Mouse (Mus musculus): ENCODE results near the gene Gm3448.

The Gm3448 gene

DNA sequence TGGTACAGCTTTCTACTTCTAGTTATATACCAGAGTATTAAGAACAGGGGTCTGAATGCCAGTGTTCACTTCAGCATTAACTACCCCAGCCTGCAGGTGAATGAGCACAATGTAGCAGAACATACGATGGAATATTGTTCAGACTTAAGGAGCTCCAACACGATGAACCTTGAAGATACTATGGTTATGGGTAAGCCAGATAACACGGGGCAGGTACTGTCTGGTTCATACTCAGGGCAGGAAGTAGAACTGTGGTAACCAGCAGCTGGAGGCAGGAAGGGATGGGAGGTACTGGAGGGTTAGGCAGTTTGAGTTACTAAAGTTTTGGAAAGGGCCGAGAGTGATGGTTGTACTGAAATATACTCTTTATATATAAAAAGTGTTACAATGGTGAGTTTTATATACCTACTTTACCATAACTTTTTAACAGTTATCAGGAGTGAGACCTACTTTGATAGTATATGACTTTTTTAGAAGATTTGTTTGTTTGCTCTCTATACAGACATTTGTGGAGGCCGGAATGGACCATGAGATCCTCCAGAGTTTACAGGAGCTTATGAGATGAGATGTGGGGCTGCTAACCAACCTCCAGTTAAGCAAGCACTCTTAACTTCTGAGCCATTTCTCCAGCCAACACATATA is 82.5 kb downstream of the Gm3448 start:
- DNase-seq = no peak

GRCm38 (mm10) chr17:14953452-14953851 is 87.9 kb downstream of the Gm3448 start:
- no peak for DNase-seq

GRCm38 (mm10) chr17:14949161-14949827 is 92.0 kb downstream of the Gm3448 start:
- no peak for DNase-seq

All from kidney, postnatal 25 days (tissue).